Mouse (Mus musculus) limb, embryonic 15.5 days (tissue): ENCODE results near the gene Hip1r. TPM values are rescaled to one million over a fixed set of nuclear protein-coding genes. Genes with fewer than 3 reads are reported as not detected.
"Not testable (repeated sequence)": the region's sequence is repeated elsewhere in the genome, so short reads cannot be mapped to it uniquely, and the experiment has no call there.

Experiments used
- ATAC-seq: fragments of 200-750 bp; cut with Nextera tagmentation; 2 replicates; pipeline ENCODE4 v1.8.0; 2017; ENCODE audit warnings: low read depth, moderate TSS enrichment; ENCODE audit not compliant: insufficient number of reproducible peaks, low FRiP score, low TSS enrichment
- H3K27ac ChIP-seq: fragments of 300-500 bp; sonication (generic); 2 replicates; pipeline ENCODE4 v1.5.1; 2015; ENCODE audit warnings: moderate library complexity, mild to moderate bottlenecking, inconsistent platforms
- H3K27me3 ChIP-seq: fragments of 300-500 bp; sonication (generic); 2 replicates; pipeline ENCODE4 v1.6.1; 2015; ENCODE audit warnings: inconsistent platforms
- H3K36me3 ChIP-seq: fragments of 300-500 bp; sonication (generic); 2 replicates; pipeline ENCODE4 v1.6.1; 2015; ENCODE audit warnings: inconsistent platforms
- H3K4me1 ChIP-seq: fragments of 300-500 bp; sonication (generic); 2 replicates; pipeline ENCODE4 v1.6.1; 2015; ENCODE audit warnings: inconsistent platforms
- H3K4me2 ChIP-seq: fragments of 300-500 bp; sonication (generic); 2 replicates; pipeline ENCODE4 v1.6.1; 2015; ENCODE audit warnings: mild to moderate bottlenecking, inconsistent platforms
- H3K4me3 ChIP-seq: fragments of 300-500 bp; sonication (generic); 2 replicates; pipeline ENCODE4 v1.5.1; 2015; ENCODE audit warnings: mild to moderate bottlenecking, inconsistent platforms
- H3K9ac ChIP-seq: fragments of 300-500 bp; sonication (generic); 2 replicates; pipeline ENCODE4 v1.6.1; 2015; ENCODE audit warnings: inconsistent platforms
- H3K9me3 ChIP-seq: fragments of 300-500 bp; sonication (generic); 2 replicates; pipeline ENCODE4 v1.6.1; 2016; ENCODE audit warnings: inconsistent platforms
- WGBS: fragments of 180-500 bp; shearing (Covaris S2); methylation state at CpG from one replicate; pipeline ENCODE4 v1.1.7; 2015; 5-methylcytosine and 5-hydroxymethylcytosine counted together
- microRNA-seq: library from miRNA; unstranded; fragments of <30 nt; microRNA quantifications from one replicate; pipeline ENCODE4, GENCODE M21; 2016
- polyA plus RNA-seq: library from polyadenylated mRNA; unstranded; fragments of >200 nt; fragmentation: Nextera tagmentation; extraction: Ambion mirVana; gene quantifications from 2 replicates; pipeline ENCODE4 v1.2.1, GENCODE M21; 2015

Gene Hip1r
- polyA plus RNA-seq, 1 experiment from 2014 or later = 17.4 TPM

GRCm38 (mm10) chr5:124045453-124046010, 72.1 kb downstream of the Hip1r start:
- H3K9ac ChIP-seq = no peak overlapping the region
- no peaks in the 10 kb centered on the region for H3K36me3 ChIP-seq
- ATAC-seq = no peak
- H3K27me3 ChIP-seq = no peaks in the 10 kb centered on the region
- 36% methylated on average over 11 of the region's 11 CpGs for WGBS
- no peak overlapping the region for H3K4me3 ChIP-seq
- H3K4me1 ChIP-seq = peaks cover 30% of the 10 kb centered on the region
- H3K9me3 ChIP-seq = no peaks in the 10 kb centered on the region
- no peak overlapping the region for H3K4me2 ChIP-seq
- H3K27ac ChIP-seq = no peak overlapping the region

- no peaks in the 10 kb centered on the region for H3K9me3 ChIP-seq
- no peak overlapping the region for H3K9ac ChIP-seq
- peaks cover 33% of the 10 kb centered on the region for H3K4me1 ChIP-seq
- 66% methylated on average over 7 of the region's 7 CpGs for WGBS
- no peaks in the 10 kb centered on the region for H3K36me3 ChIP-seq
- no peaks in the 10 kb centered on the region for H3K27me3 ChIP-seq
- no peak overlapping the region for H3K4me3 ChIP-seq
- no peak overlapping the region for H3K4me2 ChIP-seq
- H3K27ac ChIP-seq = peak overlapping the region; percentile 75
- peak; percentile 56 for ATAC-seq
These were observed 73.4 kb downstream of the Hip1r start for GRCm38 (mm10) chr5:124046741-124047401.

DNA sequence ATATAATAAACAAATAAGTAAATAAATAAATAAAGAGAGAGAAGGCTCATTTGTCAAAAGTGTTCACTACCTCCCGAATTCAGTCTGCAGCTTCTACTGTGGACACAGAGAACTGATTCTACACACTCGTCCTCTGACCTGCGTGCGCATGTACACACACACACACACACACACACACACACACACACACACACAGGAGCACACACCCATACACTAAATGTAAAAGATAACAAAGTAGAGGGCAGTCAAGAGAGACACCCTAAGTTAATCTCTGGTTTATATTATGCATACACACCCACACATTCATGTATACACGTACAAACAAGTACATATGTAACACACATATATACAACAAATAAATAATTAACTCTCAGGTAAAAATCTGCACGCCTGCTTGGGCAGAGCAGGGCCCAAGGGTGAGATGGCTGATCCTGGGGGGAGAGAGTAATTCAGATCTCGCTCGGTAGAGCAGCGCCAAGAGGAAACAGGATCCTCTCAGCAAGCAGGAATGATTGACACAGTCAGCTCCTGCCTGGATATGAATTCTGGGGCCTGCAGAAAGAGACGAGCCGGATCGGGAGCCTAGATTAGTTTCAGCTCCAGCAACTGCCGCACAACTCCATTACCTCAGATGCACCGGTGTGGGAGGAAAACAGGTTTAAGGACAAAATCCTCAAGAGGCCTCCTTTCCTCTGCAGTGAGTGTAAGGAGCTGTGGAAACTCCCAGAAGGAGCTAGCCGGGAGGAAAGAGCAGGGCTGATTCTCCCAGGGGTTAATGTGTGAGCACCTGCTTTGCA, 76.0 kb downstream of the Hip1r start:
- Histone ChIP-seq H3K36me3 (no peaks in the 10 kb centered on the region), H3K4me3 (no peak overlapping the region), H3K9me3 (no peaks in the 10 kb centered on the region), H3K4me1 (peaks cover 25% of the 10 kb centered on the region), H3K27me3 (no peaks in the 10 kb centered on the region), H3K9ac (no peak overlapping the region), H3K27ac (peak overlapping the region; percentile 82), H3K4me2 (no peak overlapping the region)
- WGBS = 55% methylated on average over 15 of the region's 15 CpGs
- ATAC-seq = no peak

- WGBS = 37% methylated on average over 14 of the region's 14 CpGs
- Histone ChIP-seq H3K36me3 (no peaks in the 10 kb centered on the region), H3K27me3 (no peaks in the 10 kb centered on the region), H3K9ac (no peak overlapping the region), H3K4me3 (no peak overlapping the region), H3K9me3 (no peaks in the 10 kb centered on the region), H3K27ac (peak overlapping the region; percentile 82), H3K4me1 (peaks cover 25% of the 10 kb centered on the region), H3K4me2 (no peak overlapping the region)
- no peak for ATAC-seq
These were observed 76.9 kb downstream of the Hip1r start for GRCm38 (mm10) chr5:124050095-124051050.

- 76% methylated on average over 11 of the region's 11 CpGs for WGBS
These were observed 78.6 kb downstream of the Hip1r start for GRCm38 (mm10) chr5:124051899-124052491.

DNA sequence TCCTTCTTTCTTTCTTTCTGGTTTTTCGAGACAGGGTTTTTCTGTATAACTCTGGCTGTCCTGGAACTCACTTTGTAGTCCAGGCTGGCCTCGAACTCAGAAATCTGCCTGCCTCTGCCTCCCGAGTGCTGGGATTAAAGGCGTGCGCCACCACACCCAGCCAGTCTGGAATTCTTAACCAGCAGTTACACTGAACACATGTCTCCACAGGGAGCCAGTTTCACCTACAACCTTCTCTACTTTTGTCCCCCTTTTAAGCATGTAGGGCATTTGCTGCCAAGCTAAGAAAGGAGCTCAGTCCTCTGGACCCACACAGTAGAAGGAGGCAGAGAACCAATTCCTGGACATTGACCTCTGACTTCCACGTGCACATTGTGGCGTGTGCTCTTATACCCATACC, 79.2 kb downstream of the Hip1r start:
- H3K4me3 ChIP-seq, H3K36me3 ChIP-seq, H3K4me2 ChIP-seq, H3K27ac ChIP-seq, H3K27me3 ChIP-seq, H3K9me3 ChIP-seq, H3K9ac ChIP-seq, ATAC-seq: not testable (repeated sequence)
- H3K4me1 ChIP-seq = peaks cover 15% of the 10 kb centered on the region
- 86% methylated on average over 7 of the region's 7 CpGs for WGBS

More at GRCm38 (mm10) chr5:124051899-124052491, 78.6 kb downstream of the Hip1r start:
- H3K9me3 ChIP-seq = no peaks in the 10 kb centered on the region
- H3K27ac ChIP-seq = no peak overlapping the region
- peaks cover 20% of the 10 kb centered on the region for H3K4me1 ChIP-seq
- H3K27me3 ChIP-seq = no peaks in the 10 kb centered on the region
- no peak overlapping the region for H3K9ac ChIP-seq
- H3K36me3 ChIP-seq = no peaks in the 10 kb centered on the region
- H3K4me3 ChIP-seq = no peak overlapping the region
- no peak overlapping the region for H3K4me2 ChIP-seq
- ATAC-seq = no peak

Small RNA genes lying within 50 kb of the gene (microRNA-seq; reads per million reads assigned to microRNA genes)
- gene Mir7032 = not detected

Other genes with a start within 250 kb of the Hip1r start
- 109 and 111 TPM in 2 replicates for gene Rsrc2, start 224.2 kb upstream of the Hip1r start, polyA plus RNA-seq
- gene Kntc1, start 223.9 kb upstream of the Hip1r start, polyA plus RNA-seq = 20.1 and 21.0 TPM in 2 replicates
- gene Hcar2, start 108.1 kb upstream of the Hip1r start, polyA plus RNA-seq = 9.0 and 9.4 TPM in 2 replicates
- 0.55 and 0.87 TPM in 2 replicates for gene Hcar1, start 93.6 kb upstream of the Hip1r start, polyA plus RNA-seq
- 131 and 140 TPM in 2 replicates for gene Denr, start 66.5 kb upstream of the Hip1r start, polyA plus RNA-seq
- 2.8 and 3.4 TPM in 2 replicates for gene Gm43518, start 46.2 kb upstream of the Hip1r start, polyA plus RNA-seq
- gene Ccdc62, start 42.9 kb upstream of the Hip1r start, polyA plus RNA-seq = 5.2 and 6.4 TPM in 2 replicates
- gene Vps37b, start 58.6 kb downstream of the Hip1r start, polyA plus RNA-seq = 34.7 and 37.8 TPM in 2 replicates
- gene Abcb9, start 122.2 kb downstream of the Hip1r start, polyA plus RNA-seq = 2.9 and 3.1 TPM in 2 replicates
- 24.8 and 26.4 TPM in 2 replicates for gene Ogfod2, start 138.7 kb downstream of the Hip1r start, polyA plus RNA-seq
- 93.1 and 97.2 TPM in 2 replicates for gene Arl6ip4, start 142.5 kb downstream of the Hip1r start, polyA plus RNA-seq